Mouse (Mus musculus) embryonic facial prominence, embryonic 11.5 days (tissue): ENCODE measurements around the gene Phc2. TPM values are rescaled to one million over a fixed set of nuclear protein-coding genes. Genes with fewer than 3 reads are reported as not detected.

Experiments
- ATAC-seq: fragments of 200-750 bp; cut with Nextera tagmentation; replicated peaks from 2 replicates; pipeline ENCODE4 v1.8.0; 2017; ENCODE audit warnings: low read depth; ENCODE audit not compliant: insufficient number of reproducible peaks, low FRiP score, low TSS enrichment
- DNase-seq: peaks from one replicate; pipeline ENCODE4 v3.0.0-alpha.2; 2015; ENCODE audit warnings: low spot score
- H3K27ac ChIP-seq: fragments of 300-500 bp; sonication (generic); replicated peaks from 2 replicates; pipeline ENCODE4 v1.5.1; 2014; ENCODE audit warnings: mild to moderate bottlenecking, low read depth, low read length, control low read depth
- H3K27me3 ChIP-seq: fragments of 300-500 bp; sonication (generic); 2 replicates; pipeline ENCODE4 v1.6.1; 2014; ENCODE audit warnings: mild to moderate bottlenecking, low read length, moderate library complexity, mixed read lengths; ENCODE audit not compliant: control insufficient read depth, insufficient read depth
- H3K36me3 ChIP-seq: fragments of 300-500 bp; sonication (generic); replicated peaks from 2 replicates; pipeline ENCODE4 v1.6.1; 2014; ENCODE audit warnings: low read depth, mild to moderate bottlenecking, low read length, moderate library complexity, mixed read lengths; ENCODE audit not compliant: control insufficient read depth, insufficient read depth
- H3K4me1 ChIP-seq: fragments of 300-500 bp; sonication (generic); 2 replicates; pipeline ENCODE4 v1.6.1; 2014; ENCODE audit warnings: low read length, mixed read lengths; ENCODE audit not compliant: control insufficient read depth, insufficient read depth
- H3K4me2 ChIP-seq: fragments of 300-500 bp; sonication (generic); 2 replicates; pipeline ENCODE4 v1.6.1; 2014; ENCODE audit warnings: low read depth, mild to moderate bottlenecking, control low read depth, low read length, moderate library complexity
- H3K4me3 ChIP-seq: fragments of 300-500 bp; sonication (generic); 2 replicates; pipeline ENCODE4 v1.5.1; 2014; ENCODE audit warnings: low read depth, low read length, control low read depth
- H3K9ac ChIP-seq: fragments of 300-500 bp; sonication (generic); replicated peaks from 2 replicates; pipeline ENCODE4 v1.6.1; 2014; ENCODE audit warnings: mild to moderate bottlenecking, control low read depth, low read length
- H3K9me3 ChIP-seq: fragments of 300-500 bp; sonication (generic); replicated peaks from 2 replicates; pipeline ENCODE4 v1.6.1; 2016; ENCODE audit warnings: mild to moderate bottlenecking, low read length, inconsistent platforms, mixed read lengths; ENCODE audit not compliant: control insufficient read depth
- WGBS: fragments of 180-500 bp; shearing (Covaris S2); extraction: QIAGEN DNeasy Blood & Tissue Kit; methylation state at CpG from one replicate; pipeline ENCODE4 v1.1.7; 2014; 5-methylcytosine and 5-hydroxymethylcytosine counted together
- polyA plus RNA-seq: library from polyadenylated mRNA; unstranded; fragments of >200 nt; fragmentation: Nextera tagmentation; extraction: Ambion mirVana; gene quantifications from 2 replicates; pipeline ENCODE4 v1.2.1, GENCODE M21; 2014

Gene Phc2
- polyA plus RNA-seq, 1 experiment from 2014 or later, result 68.0 TPM

GRCm38 (mm10) chr4:128745160-128745559 is 90.7 kb downstream of the Phc2 start:
- H3K4me2 ChIP-seq, result no peak overlapping the region
- H3K36me3 ChIP-seq, result peaks cover 55% of the 10 kb centered on the region
- H3K9me3 ChIP-seq, result no peaks in the 10 kb centered on the region
- no peak overlapping the region for H3K9ac ChIP-seq
- H3K27ac ChIP-seq, result no peak overlapping the region
- ATAC-seq (no peak), DNase-seq (no peak)
- WGBS, result 95% methylated on average over 8 of the region's 8 CpGs
- no peak overlapping the region for H3K4me3 ChIP-seq
- H3K27me3 ChIP-seq, result no peaks in the 10 kb centered on the region
- H3K4me1 ChIP-seq, result 0 out of 2 replicates have a peak, but pooled peaks cover 4% of the 10 kb centered on the region

DNA sequence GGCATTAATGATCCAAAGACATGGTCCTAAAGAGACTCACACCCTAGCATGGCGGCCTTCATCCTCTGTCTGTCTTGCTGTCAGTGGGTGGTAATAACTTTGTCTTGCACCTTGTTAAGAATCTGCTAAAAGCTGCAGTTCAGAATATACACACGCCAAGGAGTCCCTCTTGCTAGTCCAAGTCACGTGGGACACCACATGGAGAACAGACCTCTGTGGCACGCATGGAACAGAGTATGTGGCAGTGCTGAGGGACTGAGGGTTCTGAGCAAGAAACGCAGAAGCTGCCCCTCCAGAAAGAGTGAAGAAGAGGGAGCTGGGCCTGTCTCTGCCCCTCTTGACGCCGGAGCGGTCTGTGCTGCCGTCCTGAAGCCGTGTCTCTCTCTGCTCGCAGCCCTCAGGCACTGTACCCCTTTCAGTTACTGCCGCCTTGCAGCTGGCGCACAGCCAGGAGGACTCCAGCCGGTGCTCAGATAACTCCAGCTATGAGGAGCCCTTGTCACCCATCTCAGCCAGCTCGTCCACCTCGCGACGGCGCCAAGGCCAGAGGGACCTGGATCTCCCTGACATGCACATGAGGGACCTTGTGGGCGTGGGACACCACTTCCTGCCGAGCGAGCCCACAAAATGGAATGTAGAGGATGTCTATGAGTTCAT is 93.2 kb downstream of the Phc2 start:
- H3K4me2 ChIP-seq, result no peak overlapping the region
- DNase-seq (no peak), ATAC-seq (no peak)
- no peak overlapping the region for H3K4me3 ChIP-seq
- no peaks in the 10 kb centered on the region for H3K9me3 ChIP-seq
- WGBS, result 90% methylated on average over 22 of the region's 22 CpGs
- no peak overlapping the region for H3K9ac ChIP-seq
- H3K36me3 ChIP-seq, result peaks cover 71% of the 10 kb centered on the region
- H3K27ac ChIP-seq, result no peak overlapping the region
- H3K4me1 ChIP-seq, result no peaks in the 10 kb centered on the region
- H3K27me3 ChIP-seq, result no peaks in the 10 kb centered on the region

GRCm38 (mm10) chr4:128748309-128748708 is 93.8 kb downstream of the Phc2 start:
- Histone ChIP-seq H3K27me3 (no peaks in the 10 kb centered on the region), H3K36me3 (peaks cover 71% of the 10 kb centered on the region), H3K27ac (no peak overlapping the region), H3K9ac (no peak overlapping the region), H3K4me3 (no peak overlapping the region), H3K4me2 (no peak overlapping the region), H3K4me1 (no peaks in the 10 kb centered on the region), H3K9me3 (no peaks in the 10 kb centered on the region)
- no peak for ATAC-seq
- 92% methylated on average over 7 of the region's 7 CpGs for WGBS
- no peak for DNase-seq

DNA sequence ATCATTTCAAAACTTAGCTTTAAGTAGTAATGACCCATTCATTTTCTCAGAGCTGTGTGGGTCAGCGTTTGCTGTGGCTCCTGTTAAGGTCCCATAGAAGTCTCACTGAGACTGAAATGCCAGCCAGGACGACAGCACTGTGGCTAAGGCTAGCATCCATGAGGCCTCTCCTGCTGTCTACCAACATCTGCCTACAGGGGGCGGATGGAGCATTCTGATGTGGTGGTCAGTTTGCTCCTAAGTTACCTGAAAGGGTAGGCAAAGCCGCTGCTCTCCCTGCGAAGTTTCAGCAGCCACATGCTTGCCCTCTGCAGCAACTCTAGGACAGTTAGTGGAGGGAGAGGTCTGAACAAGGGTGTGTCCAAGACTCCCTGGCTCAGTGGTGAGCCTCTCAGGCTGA is 96.5 kb downstream of the Phc2 start:
- Histone ChIP-seq H3K9ac (no peak overlapping the region), H3K4me1 (no peaks in the 10 kb centered on the region; the same call in 1 of the 2 replicates), H3K4me2 (no peak overlapping the region), H3K27ac (no peak overlapping the region), H3K27me3 (no peaks in the 10 kb centered on the region), H3K36me3 (peaks cover 55% of the 10 kb centered on the region), H3K4me3 (no peak overlapping the region), H3K9me3 (no peaks in the 10 kb centered on the region)
- ATAC-seq (no peak), DNase-seq (peak; percentile 36)
- WGBS, result 67% methylated on average over 5 of the region's 5 CpGs

- Histone ChIP-seq H3K4me2 (no peak overlapping the region), H3K9me3 (no peaks in the 10 kb centered on the region), H3K27me3 (no peaks in the 10 kb centered on the region), H3K36me3 (peaks cover 44% of the 10 kb centered on the region), H3K27ac (no peak overlapping the region), H3K9ac (no peak overlapping the region), H3K4me1 (no peaks in the 10 kb centered on the region; the same call in 1 of the 2 replicates), H3K4me3 (no peak overlapping the region)
- ATAC-seq (no peak), DNase-seq (no peak)
- 89% methylated on average over 13 of the region's 13 CpGs for WGBS
Measured at GRCm38 (mm10) chr4:128752031-128752757, 97.7 kb downstream of the Phc2 start.

- H3K9ac ChIP-seq, result no peak overlapping the region
- DNase-seq, result no peak
- no peaks in the 10 kb centered on the region for H3K9me3 ChIP-seq
- H3K27me3 ChIP-seq, result no peaks in the 10 kb centered on the region
- WGBS, result 89% methylated on average over 7 of the region's 7 CpGs
- ATAC-seq, result no peak
- H3K4me3 ChIP-seq, result no peak overlapping the region
- H3K4me1 ChIP-seq, result no peaks in the 10 kb centered on the region; the same call in 1 of the 2 replicates
- H3K27ac ChIP-seq, result no peak overlapping the region
- H3K36me3 ChIP-seq, result peaks cover 31% of the 10 kb centered on the region
- no peak overlapping the region for H3K4me2 ChIP-seq
Measured at GRCm38 (mm10) chr4:128753571-128753970, 99.1 kb downstream of the Phc2 start.

DNA sequence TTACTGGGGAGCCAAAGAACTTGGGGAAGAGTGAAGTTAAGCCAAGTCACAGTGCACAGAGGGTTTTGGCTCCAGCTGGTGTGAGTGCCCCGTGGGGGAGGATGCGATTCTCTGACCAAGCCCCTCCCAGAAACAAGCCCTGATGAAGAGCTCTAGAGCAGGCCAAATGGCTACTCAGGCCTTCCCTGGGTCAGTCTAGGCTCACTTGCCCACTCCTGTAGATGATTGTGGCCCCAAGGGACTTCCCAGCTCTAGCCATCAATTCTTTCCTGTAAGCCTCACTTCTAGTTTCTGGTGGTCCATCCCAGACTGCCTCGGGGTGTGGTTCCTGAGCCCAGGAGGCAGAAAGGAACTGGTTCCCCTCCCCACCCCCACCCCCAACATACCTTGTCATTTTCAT is 100.6 kb downstream of the Phc2 start, which contains the start of gene A3galt2:
Gene A3galt2 (plus strand): TSS at position 301 of the 400 bp plus-strand sequence.
- H3K9ac ChIP-seq, result no peak within 1 kb of the TSS
- no peak within 1 kb of the TSS for H3K27ac ChIP-seq
- DNase-seq, result no peak
- H3K27me3 ChIP-seq, result no peaks in the 10 kb centered on the region
- 0 out of 2 replicates have a peak, but pooled peaks have one; percentile 27 for ATAC-seq
- H3K4me3 ChIP-seq, result no peak within 1 kb of the TSS
- H3K36me3 ChIP-seq, result peaks cover 16% of the 10 kb centered on the region
- WGBS, result 81% methylated on average over 3 of the region's 3 CpGs
- H3K9me3 ChIP-seq, result no peaks in the 10 kb centered on the region
- H3K4me2 ChIP-seq, result no peak within 1 kb of the TSS
- H3K4me1 ChIP-seq, result no peaks in the 10 kb centered on the region; the same call in 1 of the 2 replicates

GRCm38 (mm10) chr4:128755900-128756299 is 101.4 kb downstream of the Phc2 start:
- no peaks in the 10 kb centered on the region; the same call in 1 of the 2 replicates for H3K4me1 ChIP-seq
- H3K27ac ChIP-seq, result no peak overlapping the region
- no peak overlapping the region for H3K4me3 ChIP-seq
- no peaks in the 10 kb centered on the region for H3K9me3 ChIP-seq
- DNase-seq, result no peak
- no peak overlapping the region for H3K4me2 ChIP-seq
- peaks cover 16% of the 10 kb centered on the region for H3K36me3 ChIP-seq
- H3K9ac ChIP-seq, result no peak overlapping the region
- H3K27me3 ChIP-seq, result no peaks in the 10 kb centered on the region
- no peak for ATAC-seq
- 73% methylated on average over 7 of the region's 7 CpGs for WGBS
